Mouse (Mus musculus): ENCODE results near the gene Ptprg. TPM values are rescaled to one million over a fixed set of nuclear protein-coding genes. Genes with fewer than 3 reads are reported as not detected.

The Ptprg gene
- polyA plus RNA-seq, 1 experiment from 2014 or later: not detected

GRCm38 (mm10) chr14:11672981-11673547, 119.7 kb downstream of the Ptprg start:
- Histone ChIP-seq H3K79me2 (ENCODE audit: inconsistent target) (no peaks in the 10 kb centered on the region), H3K36me3 (ENCODE audit: inconsistent target) (no peaks in the 10 kb centered on the region), H3K27ac (no peak overlapping the region), H3K4me3 (ENCODE audit: inconsistent target) (no peak overlapping the region)
- 80% methylated on average over 3 of the region's 3 CpGs for WGBS (ENCODE audit: missing documents)

DNA sequence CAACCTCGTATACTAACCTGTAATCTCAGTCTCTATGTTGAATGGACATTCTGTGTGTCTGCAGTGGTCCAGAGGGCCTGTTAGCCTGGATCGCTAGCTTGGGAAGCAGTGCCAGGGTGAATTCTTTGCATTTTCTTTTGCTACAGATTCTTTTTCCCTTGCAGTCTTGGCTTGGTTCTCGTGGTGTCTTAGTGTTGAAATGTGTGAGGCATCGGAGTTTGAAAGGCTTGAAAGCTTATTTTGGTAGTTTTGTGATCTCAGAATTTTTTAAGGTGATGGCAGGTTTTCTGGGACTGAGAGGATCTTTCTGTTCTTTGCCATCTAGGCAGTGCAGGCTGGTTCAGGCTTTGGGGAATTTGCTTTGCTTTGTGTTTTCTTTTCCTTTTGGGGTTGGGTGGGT, 124.9 kb downstream of the Ptprg start:
- no peaks in the 10 kb centered on the region for H3K36me3 ChIP-seq (ENCODE audit: inconsistent target)
- WGBS (ENCODE audit: missing documents): 83% methylated on average over 4 of the region's 4 CpGs
- H3K27ac ChIP-seq: no peak overlapping the region
- H3K4me3 ChIP-seq (ENCODE audit: inconsistent target): no peak overlapping the region
- no peaks in the 10 kb centered on the region for H3K79me2 ChIP-seq (ENCODE audit: inconsistent target)

GRCm38 (mm10) chr14:11679741-11680140, 126.4 kb downstream of the Ptprg start:
- Histone ChIP-seq H3K27ac (no peak overlapping the region), H3K4me3 (ENCODE audit: inconsistent target) (no peak overlapping the region), H3K36me3 (ENCODE audit: inconsistent target) (no peaks in the 10 kb centered on the region), H3K79me2 (ENCODE audit: inconsistent target) (no peaks in the 10 kb centered on the region)
- 73% methylated on average over 3 of the region's 3 CpGs for WGBS (ENCODE audit: missing documents)

DNA sequence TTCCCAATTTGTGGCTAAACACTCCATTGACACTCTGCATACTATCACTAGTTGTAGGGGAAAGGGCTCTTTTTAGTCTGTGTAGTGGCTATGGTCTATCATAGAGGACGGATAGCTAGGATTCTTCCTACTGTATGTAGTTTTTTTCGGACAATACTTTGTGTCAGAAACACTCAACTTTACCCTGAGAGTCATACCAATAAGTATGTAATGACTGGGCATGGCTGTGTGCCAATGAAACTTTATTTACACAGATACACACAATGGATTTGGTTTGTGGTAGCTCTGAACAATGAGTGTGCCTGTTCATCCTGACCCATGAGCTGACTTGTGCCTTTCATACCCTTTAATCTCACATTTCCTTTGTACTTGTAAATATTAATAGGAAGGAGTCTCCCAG, 127.3 kb downstream of the Ptprg start:
- 88% methylated on average over 2 of the region's 2 CpGs for WGBS (ENCODE audit: missing documents)
- Histone ChIP-seq H3K79me2 (ENCODE audit: inconsistent target) (no peaks in the 10 kb centered on the region), H3K36me3 (ENCODE audit: inconsistent target) (no peaks in the 10 kb centered on the region), H3K27ac (no peak overlapping the region), H3K4me3 (ENCODE audit: inconsistent target) (no peak overlapping the region)

DNA sequence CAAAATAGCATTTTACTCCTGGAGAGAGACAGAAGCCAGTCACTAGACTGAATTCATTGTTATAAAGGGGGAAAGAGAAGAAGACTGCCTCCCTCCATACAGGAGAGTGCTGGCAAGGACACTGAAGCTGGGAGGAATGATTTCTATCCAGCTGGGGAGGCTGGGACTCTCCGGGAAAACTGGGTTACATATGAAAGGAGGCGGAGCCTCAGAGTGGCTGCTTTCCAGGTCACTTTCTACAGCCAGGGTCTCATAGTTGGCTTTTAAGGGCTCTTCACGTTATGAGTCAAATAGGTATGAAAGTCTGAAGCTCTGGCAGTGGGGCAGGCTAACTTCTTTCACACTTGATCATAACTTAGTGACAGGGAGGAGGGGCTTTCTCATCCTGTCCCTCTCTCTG, 129.1 kb downstream of the Ptprg start:
- Histone ChIP-seq H3K4me3 (ENCODE audit: inconsistent target) (no peak overlapping the region), H3K27ac (no peak overlapping the region), H3K36me3 (ENCODE audit: inconsistent target) (no peaks in the 10 kb centered on the region), H3K79me2 (ENCODE audit: inconsistent target) (no peaks in the 10 kb centered on the region)
- 51% methylated on average over 3 of the region's 3 CpGs for WGBS (ENCODE audit: missing documents)

DNA sequence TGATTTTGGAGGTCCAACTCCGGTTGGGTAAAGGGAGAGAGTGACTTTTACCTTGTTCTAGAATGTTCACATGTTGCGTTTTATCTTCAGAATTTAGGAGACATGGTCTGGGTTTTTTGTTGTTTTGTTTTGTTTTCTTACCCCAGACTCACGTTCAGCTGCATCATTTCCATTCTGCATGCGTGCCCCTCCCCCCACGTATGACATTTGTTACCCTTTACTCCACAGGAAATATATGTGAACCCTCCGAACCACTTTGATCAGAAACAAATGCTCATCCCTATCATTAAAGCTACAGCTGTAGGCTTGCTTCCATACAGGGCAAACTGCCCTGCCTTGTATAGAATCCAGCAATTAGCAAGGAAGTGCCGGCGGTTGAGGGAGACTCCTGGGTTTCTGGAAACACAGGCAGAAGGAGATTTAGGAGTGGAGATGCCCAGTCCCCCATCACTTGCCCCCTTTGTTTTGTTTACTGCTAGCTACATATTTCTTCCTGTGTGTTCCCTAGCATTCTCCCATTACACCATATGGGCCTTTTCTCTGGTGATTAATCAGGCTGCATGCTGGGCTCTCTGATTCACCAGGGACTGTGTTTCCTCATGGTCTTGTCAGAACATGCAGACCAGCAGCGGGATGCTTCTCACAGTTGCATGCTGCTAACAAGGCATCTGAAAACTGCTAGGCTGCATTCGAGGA, 130.2 kb downstream of the Ptprg start:
- Histone ChIP-seq H3K79me2 (ENCODE audit: inconsistent target) (no peaks in the 10 kb centered on the region), H3K27ac (no peak overlapping the region), H3K4me3 (ENCODE audit: inconsistent target) (no peak overlapping the region), H3K36me3 (ENCODE audit: inconsistent target) (no peaks in the 10 kb centered on the region)
- WGBS (ENCODE audit: missing documents): 67% methylated on average over 10 of the region's 10 CpGs

DNA sequence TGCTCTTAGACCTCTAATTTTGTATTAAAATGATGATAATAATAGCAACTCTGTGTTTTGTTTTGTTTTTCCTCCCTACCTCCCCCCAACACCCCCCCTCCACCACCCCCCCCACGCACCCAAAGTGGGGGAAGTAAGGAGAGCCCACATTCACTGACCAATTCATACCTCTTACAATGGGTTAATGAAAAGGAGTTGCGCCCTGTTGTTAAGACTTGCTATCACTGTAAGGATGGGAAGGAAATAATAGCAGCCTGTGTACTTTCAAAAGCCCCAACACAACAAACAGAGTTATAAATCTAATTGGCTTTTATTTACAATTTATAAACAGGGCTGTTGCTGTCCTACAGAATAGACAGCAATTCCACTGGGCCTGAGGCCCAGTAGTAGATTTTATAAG, 130.8 kb downstream of the Ptprg start:
- Histone ChIP-seq H3K4me3 (ENCODE audit: inconsistent target) (no peak overlapping the region), H3K79me2 (ENCODE audit: inconsistent target) (no peaks in the 10 kb centered on the region), H3K27ac (no peak overlapping the region), H3K36me3 (ENCODE audit: inconsistent target) (no peaks in the 10 kb centered on the region)
- WGBS (ENCODE audit: missing documents): 100% methylated on average over 1 of the region's 2 CpGs

DNA sequence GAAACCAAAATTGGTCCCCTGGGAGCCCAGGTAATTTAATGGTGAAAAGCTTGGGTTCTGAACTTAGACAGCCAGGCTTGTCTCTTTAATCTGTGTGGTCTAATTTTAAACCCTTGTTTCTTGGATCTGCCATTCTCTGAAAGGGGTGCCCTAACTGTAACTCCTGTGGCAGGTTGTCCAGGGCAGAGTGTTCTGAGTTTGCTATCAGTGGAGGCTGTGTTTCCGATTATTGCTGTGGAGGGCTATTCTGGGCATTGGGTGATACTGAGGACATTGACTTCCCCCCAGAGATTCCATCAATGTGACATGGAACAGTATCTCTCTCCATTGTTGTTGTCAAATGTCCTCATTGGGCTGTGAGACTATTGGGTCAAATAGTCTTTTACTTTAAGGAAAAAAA, 134.2 kb downstream of the Ptprg start:
- Histone ChIP-seq H3K79me2 (ENCODE audit: inconsistent target) (no peaks in the 10 kb centered on the region), H3K36me3 (ENCODE audit: inconsistent target) (no peaks in the 10 kb centered on the region), H3K27ac (no peak overlapping the region), H3K4me3 (ENCODE audit: inconsistent target) (no peak overlapping the region)
- 78% methylated on average over 1 of the region's 1 CpGs for WGBS (ENCODE audit: missing documents)

GRCm38 (mm10) chr14:11688142-11688541, 134.8 kb downstream of the Ptprg start:
- H3K4me3 ChIP-seq (ENCODE audit: inconsistent target): no peak overlapping the region
- H3K79me2 ChIP-seq (ENCODE audit: inconsistent target): no peaks in the 10 kb centered on the region
- H3K27ac ChIP-seq: no peak overlapping the region
- H3K36me3 ChIP-seq (ENCODE audit: inconsistent target): no peaks in the 10 kb centered on the region
- WGBS (ENCODE audit: missing documents): 80% methylated on average over 6 of the region's 6 CpGs

- Histone ChIP-seq H3K27ac (no peak overlapping the region), H3K36me3 (ENCODE audit: inconsistent target) (no peaks in the 10 kb centered on the region), H3K79me2 (ENCODE audit: inconsistent target) (no peaks in the 10 kb centered on the region), H3K4me3 (ENCODE audit: inconsistent target) (no peak overlapping the region)
- WGBS (ENCODE audit: missing documents): 86% methylated on average over 1 of the region's 1 CpGs
Measured at GRCm38 (mm10) chr14:11690066-11690465, 136.7 kb downstream of the Ptprg start.

DNA sequence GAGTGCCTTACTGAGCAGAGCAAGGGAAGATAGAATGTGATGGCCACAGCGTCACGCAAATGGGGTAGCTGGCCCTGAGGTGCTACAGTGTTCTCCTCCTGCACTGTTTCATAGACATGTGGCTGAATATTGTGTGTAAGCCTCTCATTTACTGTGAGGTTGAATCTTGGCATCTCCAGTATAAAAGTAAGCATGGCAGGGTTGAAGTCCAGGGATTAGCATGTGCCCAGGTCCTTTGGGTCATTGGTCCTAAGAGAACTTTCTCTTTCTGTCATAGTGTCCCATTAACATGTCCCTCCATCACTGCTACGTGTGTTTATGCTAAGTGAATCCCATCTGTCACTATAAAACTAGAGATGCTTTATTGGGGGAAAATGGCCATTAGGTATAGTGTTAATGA, 138.2 kb downstream of the Ptprg start:
- Histone ChIP-seq H3K4me3 (ENCODE audit: inconsistent target) (no peak overlapping the region), H3K36me3 (ENCODE audit: inconsistent target) (no peaks in the 10 kb centered on the region), H3K27ac (no peak overlapping the region), H3K79me2 (ENCODE audit: inconsistent target) (no peaks in the 10 kb centered on the region)
- WGBS (ENCODE audit: missing documents): 80% methylated on average over 3 of the region's 3 CpGs

DNA sequence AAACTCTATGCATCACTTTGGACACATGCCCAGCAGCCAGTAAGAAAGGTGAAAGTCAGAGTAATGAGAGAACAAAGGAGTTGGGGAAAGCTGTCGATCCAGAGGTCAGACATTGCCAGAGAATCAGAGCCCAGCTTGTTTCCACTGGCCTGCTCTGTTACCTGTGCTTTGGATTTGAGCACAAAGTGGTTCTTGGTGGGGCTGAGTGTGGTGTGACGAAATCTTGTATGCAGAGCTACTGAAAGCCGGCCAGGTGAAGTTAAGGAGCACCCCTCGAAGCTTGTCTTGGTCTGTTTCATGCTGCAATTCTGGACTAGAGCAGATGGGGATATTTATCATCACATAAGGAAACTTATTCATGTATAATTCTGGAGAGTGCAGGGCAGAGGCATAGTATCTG, 145.5 kb downstream of the Ptprg start:
- H3K4me3 ChIP-seq (ENCODE audit: inconsistent target): no peak overlapping the region
- H3K36me3 ChIP-seq (ENCODE audit: inconsistent target): no peaks in the 10 kb centered on the region
- WGBS (ENCODE audit: missing documents): 80% methylated on average over 4 of the region's 4 CpGs
- H3K27ac ChIP-seq: no peak overlapping the region
- H3K79me2 ChIP-seq (ENCODE audit: inconsistent target): no peaks in the 10 kb centered on the region

DNA sequence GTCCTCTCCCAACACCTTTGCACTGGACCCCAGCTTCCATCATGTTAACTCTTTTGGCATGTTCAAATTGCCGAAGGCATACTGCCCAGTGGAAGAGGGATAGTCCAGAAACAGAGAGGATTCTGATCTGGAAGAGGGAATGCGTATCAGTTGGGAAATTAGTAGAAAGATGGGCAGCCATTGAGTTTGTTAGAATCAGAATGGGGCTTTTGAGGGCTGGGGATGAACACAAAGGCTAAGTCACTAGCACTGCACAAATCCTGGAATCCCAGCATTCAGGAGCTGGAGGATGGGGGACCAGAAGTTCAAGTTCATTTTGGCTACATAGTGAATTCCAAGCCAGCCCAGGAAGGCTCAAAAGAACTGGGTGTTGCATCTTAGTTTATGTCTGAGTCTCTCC, 146.3 kb downstream of the Ptprg start:
- no peaks in the 10 kb centered on the region for H3K79me2 ChIP-seq (ENCODE audit: inconsistent target)
- H3K4me3 ChIP-seq (ENCODE audit: inconsistent target): no peak overlapping the region
- 90% methylated on average over 2 of the region's 2 CpGs for WGBS (ENCODE audit: missing documents)
- no peak overlapping the region for H3K27ac ChIP-seq
- no peaks in the 10 kb centered on the region for H3K36me3 ChIP-seq (ENCODE audit: inconsistent target)

DNA sequence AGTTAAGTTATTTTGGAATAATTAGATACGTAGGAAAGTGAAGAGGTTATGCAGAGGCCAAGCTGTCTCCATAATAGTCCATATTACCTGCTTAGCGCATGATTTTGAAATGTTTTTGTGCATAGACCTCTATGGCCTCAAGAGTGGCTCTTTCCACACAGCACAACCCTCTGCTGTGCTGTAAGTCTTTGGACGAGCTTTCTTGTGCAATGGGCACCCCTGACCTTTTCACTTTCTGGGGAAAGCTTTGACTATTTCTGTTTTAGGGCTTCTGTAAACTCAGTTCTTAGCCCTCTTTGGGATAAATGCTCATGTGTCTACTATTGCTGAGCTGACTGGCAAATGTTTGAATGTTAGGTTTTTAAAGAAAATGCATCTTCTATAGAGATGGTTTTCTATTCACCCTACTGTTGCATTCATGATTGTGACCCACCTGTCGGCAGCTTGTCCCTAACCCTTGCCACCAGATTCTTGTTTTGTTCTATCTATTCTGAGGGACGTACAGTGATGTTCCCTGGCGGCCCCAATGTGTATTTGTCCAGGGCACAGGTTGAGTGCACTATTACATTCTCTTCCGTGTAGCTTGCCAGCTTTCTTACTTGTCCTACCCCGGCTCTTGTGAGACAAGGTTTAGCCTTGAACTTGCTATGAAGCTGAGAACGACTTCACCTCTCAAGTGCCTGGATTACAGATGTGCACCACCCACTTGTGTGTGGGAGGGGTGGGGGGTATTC, 148.4 kb downstream of the Ptprg start:
- no peak overlapping the region for H3K27ac ChIP-seq
- 86% methylated on average over 9 of the region's 9 CpGs for WGBS (ENCODE audit: missing documents)
- H3K79me2 ChIP-seq (ENCODE audit: inconsistent target): no peaks in the 10 kb centered on the region
- H3K36me3 ChIP-seq (ENCODE audit: inconsistent target): no peaks in the 10 kb centered on the region
- no peak overlapping the region for H3K4me3 ChIP-seq (ENCODE audit: inconsistent target)

GRCm38 (mm10) chr14:11702770-11703477, 149.6 kb downstream of the Ptprg start:
- Histone ChIP-seq H3K27ac (no peak overlapping the region), H3K36me3 (ENCODE audit: inconsistent target) (no peaks in the 10 kb centered on the region), H3K79me2 (ENCODE audit: inconsistent target) (no peaks in the 10 kb centered on the region), H3K4me3 (ENCODE audit: inconsistent target) (no peak overlapping the region)
- 71% methylated on average over 11 of the region's 11 CpGs for WGBS (ENCODE audit: missing documents)
